Mouse (Mus musculus) spleen, adult 2 months (tissue): ENCODE results near the gene Znrf4. TPM values are rescaled to one million over a fixed set of nuclear protein-coding genes. Genes with fewer than 3 reads are reported as not detected.

Experiments
- DNase-seq, 2 experiments: peaks; one replicate each; pipeline versions ENCODE4 v3.0.0 to v3.0.0-alpha.2; 2012 to 2021; ENCODE audit warnings: low spot score in 2 of 2, low read depth in 1 of 2
- H3K27ac ChIP-seq: fragments of 200-500 bp; 2 replicates; pipeline ENCODE4 v1.5.1; 2012; ENCODE audit warnings: low read length, inconsistent platforms; ENCODE audit not compliant: insufficient read depth
- H3K27me3 ChIP-seq: fragments of 200-500 bp; 2 replicates; pipeline ENCODE4 v1.6.1; 2012; ENCODE audit warnings: mild to moderate bottlenecking, moderate library complexity, low read length, inconsistent platforms; ENCODE audit not compliant: control insufficient read depth, insufficient read depth
- H3K36me3 ChIP-seq: fragments of 200-500 bp; 2 replicates; pipeline ENCODE4 v1.6.1; 2012; ENCODE audit warnings: mild to moderate bottlenecking, low read length, inconsistent platforms; ENCODE audit not compliant: control insufficient read depth, insufficient read depth
- H3K4me1 ChIP-seq: fragments of 200-500 bp; 2 replicates; pipeline ENCODE4 v1.6.1; 2011; ENCODE audit warnings: inconsistent platforms; ENCODE audit not compliant: control insufficient read depth, insufficient read depth, insufficient read length
- H3K4me3 ChIP-seq: fragments of 200-500 bp; 2 replicates; pipeline ENCODE4 v1.5.1; 2011; ENCODE audit warnings: mild to moderate bottlenecking, inconsistent platforms; ENCODE audit not compliant: insufficient read depth, insufficient read length; ENCODE audit errors: extremely low read depth
- CTCF ChIP-seq: fragments of 200-500 bp; IDR thresholded peaks from 2 replicates; pipeline ENCODE4 v1.5.1; 2011; ENCODE audit warnings: mild to moderate bottlenecking, inconsistent platforms; ENCODE audit not compliant: insufficient read depth, insufficient read length, insufficient replicate concordance; ENCODE audit errors: extremely low read depth
- POLR2A ChIP-seq: fragments of 200-500 bp; IDR thresholded peaks from 2 replicates; pipeline ENCODE4 v1.6.1; 2011; ENCODE audit warnings: low read depth, low read length, inconsistent platforms
- WGBS: fragments of 180-500 bp; shearing (Covaris S2); methylation state at CpG from one replicate; pipeline ENCODE4 v1.1.7; 2018; 5-methylcytosine and 5-hydroxymethylcytosine counted together
- polyA plus RNA-seq: library from polyadenylated mRNA; depleted of rRNA; stranded (reverse); fragments of >200 nt; gene quantifications from 2 replicates; pipeline ENCODE4 v1.2.3, GENCODE M21; 2012; rRNA removed

Znrf4 gene
- not detected in 2 replicates for polyA plus RNA-seq

DNA sequence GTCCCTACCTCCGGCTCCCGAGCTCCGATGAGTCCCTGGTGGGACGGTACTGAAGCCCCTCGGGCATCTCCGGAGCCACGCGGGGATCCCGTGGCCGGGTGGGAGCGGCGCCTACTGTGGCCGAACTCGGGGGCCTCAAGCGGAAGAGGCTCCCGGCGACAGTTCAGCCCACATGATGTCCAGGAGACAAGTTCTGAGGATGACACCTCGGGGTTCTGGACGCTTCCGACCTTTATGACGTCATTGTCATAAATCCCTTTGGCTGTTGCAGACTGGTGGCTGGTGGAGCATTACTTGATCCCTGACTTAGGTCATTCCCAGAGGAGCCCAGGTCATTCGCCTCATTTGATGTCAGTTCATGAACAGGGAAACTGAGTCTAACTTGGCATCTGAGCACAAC, at the start of gene Znrf4:
Znrf4 (minus strand) TSS at position 122 of the 400 bp plus-strand sequence.
- 65% methylated on average over 22 of the region's 22 CpGs for WGBS
- no peak for TF ChIP-seq POLR2A
- TF ChIP-seq CTCF, result no peak

DNA sequence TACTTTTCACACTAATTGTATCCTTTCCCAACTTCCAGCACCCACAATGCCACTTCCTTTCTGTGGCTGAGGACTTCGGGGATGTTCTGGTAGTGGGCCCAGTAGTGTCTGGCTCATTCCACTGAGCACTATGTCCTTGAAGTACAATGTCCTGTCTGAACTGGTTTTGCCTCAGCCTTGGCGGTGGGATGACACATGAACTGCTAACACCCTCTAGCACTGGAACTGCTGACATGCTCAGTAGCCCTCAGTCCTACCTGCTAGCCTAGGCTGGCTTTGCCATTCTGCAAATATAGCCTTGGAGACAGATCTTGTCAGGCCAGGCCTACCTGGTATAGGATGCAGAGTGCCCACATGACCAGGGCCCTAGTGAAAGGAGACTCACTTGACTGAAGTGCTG, 49.6 kb upstream of the Znrf4 start:
- Histone ChIP-seq H3K4me3 (no peak overlapping the region), H3K36me3 (peaks cover 50% of the 10 kb centered on the region), H3K27me3 (no peaks in the 10 kb centered on the region), H3K4me1 (no peaks in the 10 kb centered on the region), H3K27ac (no peak overlapping the region)
- 79% methylated on average over 2 of the region's 2 CpGs for WGBS
- DNase-seq, result no peak
- TF ChIP-seq CTCF, result no peak
- no peak for TF ChIP-seq POLR2A

More for the DNA sequence above, at the start of gene Znrf4:
- Histone ChIP-seq H3K4me1 (peaks cover 2% of the 10 kb centered on the region; the same call in 1 of the 2 replicates), H3K36me3 (no peaks in the 10 kb centered on the region), H3K27me3 (peaks cover 13% of the 10 kb centered on the region), H3K4me3 (no peak within 1 kb of the TSS), H3K27ac (no peak within 1 kb of the TSS)
- no peak for DNase-seq

DNA sequence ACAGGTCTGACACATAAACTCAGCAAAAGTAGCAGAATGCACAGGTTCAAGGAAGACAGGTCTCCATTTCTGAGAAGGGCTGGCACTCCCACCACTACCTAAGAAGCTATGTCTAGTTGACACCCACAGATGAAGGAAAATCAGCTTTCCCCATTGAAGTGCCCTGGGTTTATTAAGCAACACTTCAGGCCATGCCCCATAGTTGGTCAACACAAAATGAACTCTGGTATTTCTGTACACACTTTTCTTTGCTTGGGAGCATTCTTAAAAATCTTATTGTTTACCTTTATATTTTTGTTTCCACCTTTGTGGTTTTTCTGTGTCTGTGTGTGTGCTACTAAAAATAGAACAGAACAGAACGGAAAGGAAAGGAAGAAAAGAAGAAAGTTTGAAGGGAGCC, 47.9 kb upstream of the Znrf4 start:
- H3K27ac ChIP-seq, result no peak overlapping the region
- WGBS, result 23% methylated on average over 1 of the region's 1 CpGs
- no peaks in the 10 kb centered on the region for H3K27me3 ChIP-seq
- DNase-seq, result no peak
- no peak overlapping the region for H3K4me3 ChIP-seq
- peaks cover 33% of the 10 kb centered on the region for H3K36me3 ChIP-seq
- TF ChIP-seq CTCF (no peak), POLR2A (no peak)
- H3K4me1 ChIP-seq, result no peaks in the 10 kb centered on the region

DNA sequence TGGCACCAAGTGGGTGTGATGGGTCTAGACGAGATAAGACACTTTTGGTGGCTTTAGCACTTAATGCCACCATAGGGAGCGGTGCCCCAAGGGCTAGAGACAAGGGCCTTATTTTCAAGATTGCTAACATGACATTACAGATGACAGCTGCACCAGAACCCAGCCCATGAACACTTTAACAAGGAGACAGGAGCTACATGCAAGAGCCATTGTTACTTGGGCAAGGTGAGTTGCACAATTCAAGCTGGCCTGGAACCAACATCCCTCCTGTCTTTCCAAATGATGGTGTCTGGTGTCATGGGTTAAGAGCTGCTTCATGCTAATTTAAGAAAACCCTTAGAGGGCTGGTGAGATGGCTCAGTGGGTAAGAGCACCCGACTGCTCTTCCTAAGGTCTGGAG, 47.2 kb upstream of the Znrf4 start:
- Histone ChIP-seq H3K4me3 (no peak overlapping the region), H3K4me1 (no peaks in the 10 kb centered on the region), H3K36me3 (peaks cover 26% of the 10 kb centered on the region), H3K27ac (no peak overlapping the region), H3K27me3 (no peaks in the 10 kb centered on the region)
- no peak for DNase-seq
- 66% methylated on average over 3 of the region's 3 CpGs for WGBS
- TF ChIP-seq CTCF, result no peak
- TF ChIP-seq POLR2A, result no peak

DNA sequence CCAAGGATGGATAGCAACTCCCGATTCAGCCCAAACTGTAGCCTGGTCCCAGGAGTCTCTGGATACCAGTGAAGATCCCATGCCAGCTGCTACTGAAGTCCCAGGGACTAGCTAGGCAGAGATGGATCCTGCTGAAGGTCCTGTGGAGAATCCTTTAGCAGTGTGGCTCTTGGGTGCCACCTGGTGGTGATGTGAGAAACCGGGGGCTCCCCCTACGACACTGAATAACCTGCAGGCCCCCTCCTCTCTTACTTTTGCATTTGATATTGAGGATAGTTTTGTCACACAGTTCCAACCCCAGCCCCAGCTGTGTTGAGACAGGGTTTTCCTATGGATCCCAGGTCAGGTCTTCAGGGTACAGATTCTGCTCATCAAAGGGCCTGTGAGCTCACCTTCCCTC, 46.2 kb upstream of the Znrf4 start:
- TF ChIP-seq POLR2A, result no peak
- TF ChIP-seq CTCF, result peak; percentile 77; the same call in 1 of the 2 replicates

DNA sequence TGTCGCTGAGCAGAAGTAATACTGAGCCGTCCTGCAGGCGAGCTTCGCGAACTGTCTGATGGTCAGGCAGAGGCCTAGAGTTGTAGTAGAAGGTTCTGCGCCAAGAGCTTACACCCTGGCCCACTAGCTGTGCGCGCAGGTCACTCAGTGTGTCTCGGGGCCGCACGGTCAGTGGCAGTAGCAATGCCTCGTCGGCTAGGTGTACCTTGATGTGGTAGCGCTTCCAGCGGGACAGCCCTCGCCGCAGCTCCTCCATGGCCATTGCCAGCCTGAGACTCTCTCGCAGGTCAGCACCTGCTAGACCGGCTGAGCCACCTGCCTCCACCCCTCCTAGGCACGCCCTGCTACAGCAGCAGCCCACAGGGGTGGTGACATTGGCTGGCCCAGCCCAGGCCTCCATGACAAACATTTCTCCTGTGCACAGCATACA, 41.9 kb upstream of the Znrf4 start, which contains the start of gene Gm20219:
Gm20219 (minus strand) TSS at position 266 of the 430 bp plus-strand sequence.
- 91% methylated on average over 20 of the region's 20 CpGs for WGBS
- Histone ChIP-seq H3K27me3 (no peaks in the 10 kb centered on the region), H3K27ac (no peak within 1 kb of the TSS), H3K4me3 (no peak within 1 kb of the TSS), H3K4me1 (no peaks in the 10 kb centered on the region), H3K36me3 (no peaks in the 10 kb centered on the region)
- no peak for TF ChIP-seq POLR2A
- no peak for TF ChIP-seq CTCF
- DNase-seq, result no peak

More for the DNA sequence above, 46.2 kb upstream of the Znrf4 start:
- Histone ChIP-seq H3K27me3 (no peaks in the 10 kb centered on the region), H3K36me3 (peaks cover 20% of the 10 kb centered on the region), H3K4me1 (no peaks in the 10 kb centered on the region), H3K27ac (no peak overlapping the region), H3K4me3 (no peak overlapping the region)
- 18% methylated on average over 3 of the region's 3 CpGs for WGBS
- peak; percentile 19 to 58 for DNase-seq

DNA sequence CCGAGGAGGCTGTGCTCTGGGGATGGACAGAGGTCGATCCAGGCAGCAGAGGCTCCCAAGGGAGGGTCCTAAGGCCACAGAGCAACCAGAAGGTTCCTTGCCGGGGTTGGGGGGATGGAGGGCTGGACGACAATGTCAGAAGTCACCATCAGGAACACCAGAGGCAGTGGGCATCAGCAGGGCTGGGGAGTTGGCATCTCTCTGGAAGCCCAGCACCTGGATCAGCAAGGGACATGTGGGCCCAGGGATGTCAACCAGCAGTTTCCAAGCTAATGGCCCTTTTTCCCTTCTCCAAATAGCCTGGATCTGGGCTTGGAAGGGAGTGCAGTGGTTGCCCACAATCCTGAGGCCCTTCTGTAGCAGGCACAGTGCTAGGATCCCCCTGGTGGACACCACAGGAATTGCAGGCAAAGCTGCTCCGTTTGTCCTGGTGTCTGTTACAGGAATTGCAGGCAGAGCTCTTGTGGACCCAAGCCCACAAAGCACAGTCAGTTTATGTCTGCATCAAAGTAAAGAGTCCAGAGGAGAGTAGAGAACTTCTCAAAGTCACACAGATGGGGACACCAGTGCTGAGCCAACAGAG, 40.6 kb upstream of the Znrf4 start:
- no peaks in the 10 kb centered on the region for H3K36me3 ChIP-seq
- no peak overlapping the region for H3K27ac ChIP-seq
- no peaks in the 10 kb centered on the region for H3K27me3 ChIP-seq
- DNase-seq, result peak; percentile 58 to 60
- H3K4me1 ChIP-seq, result no peaks in the 10 kb centered on the region
- TF ChIP-seq POLR2A (no peak), CTCF (peak; percentile 98; the same call in 1 of the 2 replicates)
- H3K4me3 ChIP-seq, result no peak overlapping the region
- WGBS, result 64% methylated on average over 5 of the region's 5 CpGs
